Mouse (Mus musculus) limb, embryonic 11.5 days (tissue): Measurements from ENCODE around the gene Trim44. TPM values are rescaled to one million over a fixed set of nuclear protein-coding genes. Genes with fewer than 3 reads are reported as not detected.

ENCODE experiments used
- ATAC-seq: fragments of 200-750 bp; cut with Nextera tagmentation; 2 replicates; pipeline ENCODE4 v1.8.0; 2017; ENCODE audit warnings: low read depth; ENCODE audit not compliant: insufficient number of reproducible peaks, low FRiP score, low TSS enrichment
- DNase-seq: peaks from one replicate; pipeline ENCODE4 v3.0.0-alpha.2; 2015; ENCODE audit warnings: low spot score
- H3K27ac ChIP-seq: fragments of 300-500 bp; sonication (generic); replicated peaks from 2 replicates; pipeline ENCODE4 v1.5.1; 2014; ENCODE audit warnings: low read depth, mild to moderate bottlenecking, low read length
- H3K27me3 ChIP-seq: fragments of 300-500 bp; sonication (generic); 2 replicates; pipeline ENCODE4 v1.6.1; 2014; ENCODE audit warnings: mild to moderate bottlenecking, low read length, mixed read lengths; ENCODE audit not compliant: control insufficient read depth, insufficient read depth
- H3K36me3 ChIP-seq: fragments of 300-500 bp; sonication (generic); 2 replicates; pipeline ENCODE4 v1.6.1; 2014; ENCODE audit warnings: mild to moderate bottlenecking, low read length, moderate library complexity, mixed read lengths; ENCODE audit not compliant: control insufficient read depth, insufficient read depth
- H3K4me1 ChIP-seq: fragments of 300-500 bp; sonication (generic); 2 replicates; pipeline ENCODE4 v1.6.1; 2014; ENCODE audit warnings: low read length, mixed read lengths; ENCODE audit not compliant: control insufficient read depth, insufficient read depth
- H3K4me2 ChIP-seq: fragments of 300-500 bp; sonication (generic); 2 replicates; pipeline ENCODE4 v1.6.1; 2014; ENCODE audit warnings: low read depth, mild to moderate bottlenecking, moderate library complexity; ENCODE audit not compliant: severe bottlenecking
- H3K4me3 ChIP-seq: fragments of 300-500 bp; sonication (generic); 2 replicates; pipeline ENCODE4 v1.5.1; 2014; ENCODE audit warnings: low read depth, low read length
- H3K9ac ChIP-seq: fragments of 300-500 bp; sonication (generic); 2 replicates; pipeline ENCODE4 v1.6.1; 2014; ENCODE audit warnings: mild to moderate bottlenecking, low read length
- H3K9me3 ChIP-seq: fragments of 300-500 bp; sonication (generic); 2 replicates; pipeline ENCODE4 v1.6.1; 2016; ENCODE audit warnings: low read length; ENCODE audit not compliant: control insufficient read depth
- WGBS: fragments of 180-500 bp; shearing (Covaris S2); extraction: QIAGEN DNeasy Blood & Tissue Kit; methylation state at CpG from one replicate; pipeline ENCODE4 v1.1.7; 2014; 5-methylcytosine and 5-hydroxymethylcytosine counted together
- polyA plus RNA-seq: library from polyadenylated mRNA; unstranded; fragments of >200 nt; fragmentation: Nextera tagmentation; extraction: Ambion mirVana; gene quantifications from 2 replicates; pipeline ENCODE4 v1.2.1, GENCODE M21; 2014

Trim44 gene
- polyA plus RNA-seq, 1 experiment from 2014 or later: 38.9 TPM

GRCm38 (mm10) chr2:102365983-102366545, 41.6 kb downstream of the Trim44 start:
- no peak overlapping the region for H3K4me2 ChIP-seq
- no peaks in the 10 kb centered on the region for H3K36me3 ChIP-seq
- H3K4me1 ChIP-seq: no peaks in the 10 kb centered on the region
- H3K9me3 ChIP-seq: no peaks in the 10 kb centered on the region
- H3K9ac ChIP-seq: no peak overlapping the region
- WGBS: 88% methylated on average over 7 of the region's 7 CpGs
- ATAC-seq (no peak), DNase-seq (no peak)
- no peak overlapping the region for H3K4me3 ChIP-seq
- no peak overlapping the region for H3K27ac ChIP-seq
- H3K27me3 ChIP-seq: no peaks in the 10 kb centered on the region

- Histone ChIP-seq H3K9ac (no peak overlapping the region), H3K9me3 (no peaks in the 10 kb centered on the region), H3K4me3 (no peak overlapping the region), H3K4me1 (no peaks in the 10 kb centered on the region), H3K4me2 (no peak overlapping the region), H3K36me3 (no peaks in the 10 kb centered on the region), H3K27me3 (no peaks in the 10 kb centered on the region), H3K27ac (no peak overlapping the region)
- ATAC-seq (no peak), DNase-seq (no peak)
- WGBS: 84% methylated on average over 4 of the region's 4 CpGs
These were observed 42.9 kb downstream of the Trim44 start for GRCm38 (mm10) chr2:102364565-102365200.

DNA sequence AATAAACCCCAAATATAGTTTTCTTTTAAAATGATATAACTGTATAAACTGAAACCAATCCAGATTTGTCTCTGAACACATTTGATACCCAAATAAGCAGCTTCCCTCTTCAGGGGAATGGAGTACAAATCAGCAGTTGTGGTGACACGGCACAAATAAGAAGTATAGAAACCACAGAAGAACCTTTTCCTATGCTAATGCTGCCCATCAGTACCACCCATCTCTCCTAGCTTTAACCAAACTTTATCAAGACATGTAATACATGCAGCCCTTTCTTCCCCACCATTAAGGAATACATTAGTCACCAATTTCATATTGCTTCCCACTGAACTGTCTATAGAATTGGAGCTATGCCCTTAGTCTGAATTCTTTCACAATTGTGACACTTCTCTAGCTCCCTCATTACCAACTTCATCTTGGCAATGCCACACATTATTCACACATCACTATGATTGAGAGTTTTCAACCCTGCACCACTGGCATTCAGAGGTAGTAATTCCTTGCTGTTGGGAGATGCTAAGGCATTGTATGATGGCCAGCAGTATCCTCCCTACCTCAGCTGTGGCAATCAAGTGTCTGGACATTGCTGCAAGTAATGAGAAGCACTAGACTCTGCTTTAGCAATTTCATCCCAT, 44.6 kb downstream of the Trim44 start:
- Histone ChIP-seq H3K36me3 (no peaks in the 10 kb centered on the region), H3K4me1 (no peaks in the 10 kb centered on the region), H3K4me2 (no peak overlapping the region), H3K9me3 (no peaks in the 10 kb centered on the region), H3K27me3 (no peaks in the 10 kb centered on the region), H3K9ac (no peak overlapping the region), H3K27ac (no peak overlapping the region), H3K4me3 (no peak overlapping the region)
- DNase-seq: no peak
- 92% methylated on average over 1 of the region's 1 CpGs for WGBS
- no peak for ATAC-seq

DNA sequence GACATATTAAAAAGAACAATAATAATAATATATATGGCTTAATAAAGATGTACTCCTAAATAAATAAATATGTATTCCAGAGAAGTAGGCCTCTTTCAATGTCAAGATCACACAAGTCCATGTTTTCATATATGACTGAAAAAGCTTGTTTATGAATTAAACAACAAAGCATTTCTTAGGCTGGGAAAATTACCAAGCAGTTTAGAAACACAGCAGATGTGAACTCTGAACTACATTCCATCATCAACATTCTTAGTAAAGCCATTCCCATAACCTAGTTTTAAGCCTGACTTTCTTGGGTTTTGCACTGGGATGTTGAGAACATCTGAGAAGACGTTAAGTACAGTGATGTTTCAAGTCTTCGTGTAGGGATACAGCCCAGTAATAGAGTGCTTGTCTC, 45.4 kb downstream of the Trim44 start:
- no peak overlapping the region for H3K4me2 ChIP-seq
- ATAC-seq (no peak), DNase-seq (no peak)
- no peaks in the 10 kb centered on the region for H3K27me3 ChIP-seq
- H3K9me3 ChIP-seq: no peaks in the 10 kb centered on the region
- H3K4me3 ChIP-seq: no peak overlapping the region
- H3K36me3 ChIP-seq: 0 out of 2 replicates have a peak, but pooled peaks cover under 1% of the 10 kb centered on the region
- no peak overlapping the region for H3K9ac ChIP-seq
- WGBS: 88% methylated on average over 2 of the region's 2 CpGs
- no peaks in the 10 kb centered on the region for H3K4me1 ChIP-seq
- H3K27ac ChIP-seq: no peak overlapping the region

DNA sequence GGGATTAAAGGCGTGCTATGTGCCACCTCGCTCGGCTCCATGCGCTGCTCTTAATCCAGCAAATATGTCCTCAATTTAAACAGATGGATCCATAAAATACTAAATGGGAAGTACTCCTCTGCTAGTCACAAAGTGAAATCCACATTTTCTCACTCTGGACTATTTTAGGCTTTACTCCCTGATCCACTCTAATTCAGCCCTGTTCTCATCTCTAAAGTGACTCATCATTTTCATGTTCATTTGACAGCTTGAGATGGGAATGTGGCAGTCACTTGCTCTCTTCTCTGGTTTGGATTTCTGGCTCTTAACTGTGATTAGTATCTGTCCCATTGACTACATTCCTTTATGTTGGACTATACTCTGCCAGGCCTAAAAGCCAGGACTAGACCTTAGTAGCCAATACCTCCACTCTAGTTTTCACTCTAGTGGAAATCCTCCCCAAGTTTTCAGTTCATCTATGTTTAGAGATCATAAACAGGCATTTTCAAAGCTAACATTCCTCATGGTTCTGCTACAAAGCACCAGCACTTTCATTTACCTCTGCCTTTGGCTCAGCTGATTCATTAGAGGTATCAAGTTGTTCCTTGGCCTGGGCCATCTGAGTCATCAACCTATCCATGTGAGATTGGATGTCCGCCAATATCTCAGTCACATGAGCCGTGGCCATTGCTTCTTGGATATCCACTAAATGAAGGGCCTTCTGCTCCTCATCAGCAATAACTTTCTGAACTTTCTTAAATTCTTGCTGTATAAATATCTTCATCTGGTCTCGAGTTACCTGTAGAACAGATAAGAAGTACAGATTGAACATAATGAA, 50.5 kb downstream of the Trim44 start:
- no peak for ATAC-seq
- Histone ChIP-seq H3K27ac (no peak overlapping the region), H3K4me3 (no peak overlapping the region), H3K9me3 (no peaks in the 10 kb centered on the region), H3K36me3 (peaks cover 6% of the 10 kb centered on the region; the same call in 1 of the 2 replicates), H3K4me2 (no peak overlapping the region), H3K27me3 (no peaks in the 10 kb centered on the region), H3K4me1 (no peaks in the 10 kb centered on the region), H3K9ac (no peak overlapping the region)
- 96% methylated on average over 7 of the region's 7 CpGs for WGBS
- DNase-seq: no peak

DNA sequence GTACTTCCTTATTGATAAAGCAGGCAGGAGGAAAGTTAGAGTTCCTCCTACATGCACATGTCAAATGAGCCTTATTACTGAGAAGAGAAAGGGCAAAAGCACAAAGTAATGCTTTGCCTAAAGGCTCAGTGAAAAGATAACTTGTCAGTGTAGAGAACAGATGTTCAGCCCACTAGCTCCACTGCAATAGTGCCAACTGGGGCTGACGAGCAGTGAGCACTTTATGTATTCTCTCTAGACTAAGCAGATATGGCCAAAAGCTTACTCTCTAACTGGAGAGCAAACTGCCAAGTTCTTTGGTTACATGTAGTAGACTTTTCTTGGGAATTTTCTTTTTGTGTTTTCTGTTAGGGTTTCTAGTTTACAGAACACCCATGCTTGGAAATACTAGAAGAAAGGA, 53.6 kb downstream of the Trim44 start:
- no peak for DNase-seq
- H3K4me2 ChIP-seq: no peak overlapping the region
- peaks cover 6% of the 10 kb centered on the region; the same call in 1 of the 2 replicates for H3K36me3 ChIP-seq
- no peaks in the 10 kb centered on the region for H3K4me1 ChIP-seq
- no peaks in the 10 kb centered on the region for H3K9me3 ChIP-seq
- no peak for ATAC-seq
- no peak overlapping the region for H3K4me3 ChIP-seq
- H3K9ac ChIP-seq: no peak overlapping the region
- WGBS: 78% methylated on average over 1 of the region's 1 CpGs
- H3K27me3 ChIP-seq: no peaks in the 10 kb centered on the region
- no peak overlapping the region for H3K27ac ChIP-seq

DNA sequence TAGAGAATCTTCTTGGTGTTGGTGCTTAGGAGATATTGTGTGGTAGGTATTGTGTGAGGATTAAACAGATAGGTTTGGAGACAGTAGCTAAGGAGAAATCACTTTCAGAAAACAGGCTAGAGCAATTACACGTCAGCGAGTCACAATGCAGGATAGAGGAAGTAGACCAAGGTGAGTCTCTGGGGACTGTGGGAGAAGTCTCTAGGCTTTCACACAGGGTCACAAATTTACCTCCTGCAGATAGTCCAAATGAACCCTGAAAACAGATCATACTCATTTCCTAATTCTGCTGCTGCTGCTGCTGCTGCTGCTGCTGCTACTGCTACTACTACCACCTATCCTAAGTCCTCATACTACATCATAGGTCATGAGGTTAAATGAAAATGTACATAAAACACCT, 66.2 kb downstream of the Trim44 start:
- no peak for ATAC-seq
- Histone ChIP-seq H3K27ac (no peak overlapping the region), H3K4me1 (no peaks in the 10 kb centered on the region), H3K36me3 (no peaks in the 10 kb centered on the region), H3K27me3 (no peaks in the 10 kb centered on the region), H3K9me3 (no peaks in the 10 kb centered on the region), H3K9ac (no peak overlapping the region), H3K4me3 (no peak overlapping the region), H3K4me2 (no peak overlapping the region)
- 89% methylated on average over 2 of the region's 2 CpGs for WGBS
- DNase-seq: no peak

GRCm38 (mm10) chr2:102336816-102337215, 70.8 kb downstream of the Trim44 start:
- no peaks in the 10 kb centered on the region for H3K9me3 ChIP-seq
- H3K27ac ChIP-seq: no peak overlapping the region

More at GRCm38 (mm10) chr2:102336816-102337215, 70.8 kb downstream of the Trim44 start:
- H3K9ac ChIP-seq: no peak overlapping the region
- 96% methylated on average over 1 of the region's 1 CpGs for WGBS
- no peak overlapping the region for H3K4me2 ChIP-seq
- DNase-seq (no peak), ATAC-seq (no peak)
- H3K4me1 ChIP-seq: no peaks in the 10 kb centered on the region
- H3K4me3 ChIP-seq: no peak overlapping the region
- H3K36me3 ChIP-seq: no peaks in the 10 kb centered on the region
- no peaks in the 10 kb centered on the region for H3K27me3 ChIP-seq
